Mouse (Mus musculus) MEL (cell line): ENCODE data around the gene Fam189b. TPM values are rescaled to one million over a fixed set of nuclear protein-coding genes. Genes with fewer than 3 reads are reported as not detected.

ENCODE experiments used
- DNase-seq: peaks from one replicate; pipeline ENCODE4 v3.0.0; 2011; ENCODE audit warnings: low read depth, low spot score
- H3K27ac ChIP-seq: 2 replicates; pipeline ENCODE4 v1.5.1; 2012; ENCODE audit warnings: low read depth, mild to moderate bottlenecking, control low read depth, low read length, moderate library complexity; ENCODE audit not compliant: control insufficient read depth
- H3K27me3 ChIP-seq, 2 experiments: fragments of 150-350 bp in 1 of 2; sonication (generic) in 1 of 2; 2 replicates each; pipeline ENCODE4 v1.6.1; 2012; ENCODE audit warnings: low read length in 2 of 2, mild to moderate bottlenecking in 2 of 2, improper control_type of control experiment in 1 of 2, moderate library complexity in 1 of 2; ENCODE audit not compliant: insufficient read depth in 2 of 2, control insufficient read depth in 1 of 2
- H3K36me3 ChIP-seq, 2 experiments: 2 replicates each; pipeline ENCODE4 v1.6.1; 2012 to 2014; ENCODE audit warnings: low read length in 2 of 2, improper control_type of control experiment in 1 of 2, inconsistent platforms in 1 of 2, mild to moderate bottlenecking in 1 of 2; ENCODE audit not compliant: insufficient read depth in 2 of 2, control insufficient read depth in 1 of 2
- H3K4me1 ChIP-seq, 2 experiments: fragments of 150-350 bp in 1 of 2; sonication (generic) in 1 of 2; 2 replicates each; pipeline ENCODE4 v1.6.1; 2012; ENCODE audit warnings: low read length in 2 of 2, improper control_type of control experiment in 1 of 2, mild to moderate bottlenecking in 1 of 2; ENCODE audit not compliant: insufficient read depth in 2 of 2, control insufficient read depth in 1 of 2
- H3K4me3 ChIP-seq, 2 experiments: fragments of 150-350 bp in 1 of 2; sonication (generic) in 1 of 2; 2 replicates each; pipeline ENCODE4 v1.5.1; 2012; ENCODE audit warnings: low read depth in 2 of 2, low read length in 2 of 2, mild to moderate bottlenecking in 2 of 2, moderate library complexity in 2 of 2, control low read depth in 1 of 2, improper control_type of control experiment in 1 of 2; ENCODE audit not compliant: control insufficient read depth in 1 of 2, insufficient read depth in 1 of 2
- H3K79me2 ChIP-seq: 2 replicates; pipeline ENCODE4 v1.6.1; 2012; ENCODE audit warnings: mild to moderate bottlenecking, low read length, moderate library complexity; ENCODE audit not compliant: control insufficient read depth, poor library complexity, insufficient read depth
- H3K9ac ChIP-seq: 2 replicates; pipeline ENCODE4 v1.6.1; 2012; ENCODE audit warnings: low read depth, mild to moderate bottlenecking, control low read depth, low read length, moderate library complexity; ENCODE audit not compliant: control insufficient read depth, poor library complexity, severe bottlenecking
- H3K9me3 ChIP-seq: fragments of 150-350 bp; sonication (generic); replicated peaks from 2 replicates; pipeline ENCODE4 v1.6.1; 2012; ENCODE audit warnings: mild to moderate bottlenecking, low read length, improper control_type of control experiment, moderate library complexity; ENCODE audit not compliant: insufficient read depth
- BHLHE40 ChIP-seq: IDR thresholded peaks from 2 replicates; pipeline ENCODE4 v1.6.1; 2012; ENCODE audit warnings: low read depth, mild to moderate bottlenecking, inconsistent platforms, low read length, improper control_type of control experiment, borderline replicate concordance
- CHD1 ChIP-seq: IDR thresholded peaks from 2 replicates; pipeline ENCODE4 v1.6.1; 2012; ENCODE audit warnings: low read depth, mild to moderate bottlenecking, inconsistent platforms, low read length, improper control_type of control experiment
- CTCF ChIP-seq, 3 experiments: IDR thresholded peaks in 2 of 3; conservative IDR thresholded peaks in 1 of 3; 2 replicates each; pipeline ENCODE4 v1.5.1; 2011 to 2012; ENCODE audit warnings: low read length in 3 of 3, low read depth in 2 of 3, mild to moderate bottlenecking in 2 of 3, improper control_type of control experiment in 1 of 3, inconsistent platforms in 1 of 3, mixed read lengths in 1 of 3, moderate library complexity in 1 of 3; ENCODE audit not compliant: control insufficient read depth in 1 of 3, insufficient read depth in 1 of 3, poor library complexity in 1 of 3, severe bottlenecking in 1 of 3
- E2F4 ChIP-seq: IDR thresholded peaks from 2 replicates; pipeline ENCODE4 v1.6.1; 2011; ENCODE audit warnings: low read depth, low read length, improper control_type of control experiment, borderline replicate concordance
- ETS1 ChIP-seq: IDR thresholded peaks from 2 replicates; pipeline ENCODE4 v1.6.1; 2012; ENCODE audit warnings: low read depth, mild to moderate bottlenecking, inconsistent platforms, low read length, improper control_type of control experiment, moderate library complexity
- GATA1 ChIP-seq: IDR thresholded peaks from 2 replicates; pipeline ENCODE4 v1.6.1; 2011; ENCODE audit warnings: low read depth, low read length, improper control_type of control experiment
- KAT2A ChIP-seq: conservative IDR thresholded peaks from 2 replicates; pipeline ENCODE4 v1.6.1; 2012; ENCODE audit warnings: low read depth, low read length, improper control_type of control experiment, inconsistent platforms
- MAFK ChIP-seq: IDR thresholded peaks from 2 replicates; pipeline ENCODE4 v1.6.1; 2011; ENCODE audit warnings: low read depth, mild to moderate bottlenecking, low read length, improper control_type of control experiment, borderline replicate concordance
- MAZ ChIP-seq: IDR thresholded peaks from 2 replicates; pipeline ENCODE4 v1.6.1; 2012; ENCODE audit warnings: low read depth, mild to moderate bottlenecking, inconsistent platforms, low read length, improper control_type of control experiment
- MXI1 ChIP-seq: IDR thresholded peaks from 2 replicates; pipeline ENCODE4 v1.6.1; 2011; ENCODE audit warnings: mild to moderate bottlenecking, low read depth, low read length, improper control_type of control experiment
- NELFE ChIP-seq: IDR thresholded peaks from 2 replicates; pipeline ENCODE4 v1.6.1; 2011; ENCODE audit warnings: low read depth, low read length, improper control_type of control experiment
- POLR2AphosphoS2 ChIP-seq: IDR thresholded peaks from 2 replicates; pipeline ENCODE4 v1.6.1; 2011; ENCODE audit warnings: low read length, improper control_type of control experiment
- POLR2AphosphoS5 ChIP-seq: IDR thresholded peaks from 2 replicates; pipeline ENCODE4 v1.6.1; 2012; ENCODE audit warnings: low read depth, borderline replicate concordance, mild to moderate bottlenecking, inconsistent platforms, low read length, moderate library complexity, mixed read lengths
- RAD21 ChIP-seq: IDR thresholded peaks from 2 replicates; pipeline ENCODE4 v1.6.1; 2011; ENCODE audit warnings: mild to moderate bottlenecking, low read depth, low read length, improper control_type of control experiment
- TBP ChIP-seq: IDR thresholded peaks from 2 replicates; pipeline ENCODE4 v1.8.0; 2011; ENCODE audit warnings: low read depth, low read length, improper control_type of control experiment
- TCF12 ChIP-seq: IDR thresholded peaks from 2 replicates; pipeline ENCODE4 v1.6.1; 2014; ENCODE audit warnings: low read depth, mild to moderate bottlenecking, inconsistent platforms, low read length, improper control_type of control experiment, moderate library complexity
- UBTF ChIP-seq: IDR thresholded peaks from 2 replicates; pipeline ENCODE4 v1.6.1; 2012; ENCODE audit warnings: low read depth, mild to moderate bottlenecking, inconsistent platforms, low read length, improper control_type of control experiment, moderate library complexity, borderline replicate concordance; ENCODE audit not compliant: insufficient read depth
- USF2 ChIP-seq, 2 experiments: IDR thresholded peaks; 2 replicates each; pipeline ENCODE4 v1.6.1; 2011 to 2012; ENCODE audit warnings: improper control_type of control experiment in 2 of 2, low read length in 2 of 2, borderline replicate concordance in 1 of 2, inconsistent platforms in 1 of 2, low read depth in 1 of 2, mild to moderate bottlenecking in 1 of 2; ENCODE audit not compliant: insufficient read depth in 1 of 2
- ZC3H11A ChIP-seq: IDR thresholded peaks from 2 replicates; pipeline ENCODE4 v1.6.1; 2012; ENCODE audit warnings: low read depth, mild to moderate bottlenecking, inconsistent platforms, low read length, improper control_type of control experiment
- ZKSCAN1 ChIP-seq: IDR thresholded peaks from 2 replicates; pipeline ENCODE4 v1.6.1; 2012; ENCODE audit warnings: low read depth, mild to moderate bottlenecking, inconsistent platforms, low read length, improper control_type of control experiment, moderate library complexity
- polyA plus RNA-seq, 2 experiments: library from polyadenylated mRNA; stranded (reverse) in 1 of 2; unstranded in 1 of 2; fragments of >175 nt in 1 of 2; fragments of >200 nt in 1 of 2; gene quantifications; 2 replicates each; pipeline versions ENCODE4 v1.2.1 to v1.2.4; 2012; ENCODE audit warnings: low replicate concordance in 2 of 2, low read depth in 1 of 2; ENCODE audit not compliant: insufficient read length in 2 of 2, insufficient read depth in 1 of 2, missing spikeins in 1 of 2
- total RNA-seq: library from RNA; depleted of rRNA; stranded (reverse); fragments of 300-350 nt; gene quantifications from 2 replicates; pipeline ENCODE4 v1.2.3, GENCODE M21; 2012

The Fam189b gene
- total and polyA plus RNA-seq, 3 experiments = 7.0 to 35.3 TPM; not detected in 1

DNA sequence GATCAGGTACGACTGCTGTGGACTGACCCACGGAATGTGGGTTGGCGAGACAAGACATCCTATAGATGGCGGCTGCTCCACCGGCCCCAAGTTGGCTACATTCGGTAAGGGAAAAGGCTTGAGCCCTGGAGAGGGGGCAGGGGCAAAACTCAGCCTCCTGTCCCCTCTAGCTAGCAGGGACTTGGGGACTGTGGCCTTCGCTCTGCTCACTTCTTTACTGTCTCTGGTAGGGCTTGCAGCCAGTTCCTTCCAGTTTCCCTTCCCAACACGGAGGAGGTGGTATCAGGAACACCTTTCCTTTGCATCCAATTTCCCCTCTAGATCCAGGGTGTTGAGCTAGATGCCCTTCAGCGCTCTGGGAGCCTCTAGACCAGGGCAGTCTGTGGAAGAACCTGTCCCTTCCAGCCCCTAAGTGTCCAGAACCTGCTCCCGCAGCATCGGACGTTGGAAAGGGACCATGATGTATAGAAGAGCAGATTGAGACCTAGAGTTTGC is 42.4 kb downstream of the Fam189b start:
- TF ChIP-seq GATA1 = no peak
- no peak for TF ChIP-seq KAT2A
- TF ChIP-seq NELFE = no peak
- TF ChIP-seq MAFK = no peak
- TF ChIP-seq CTCF (IDR thresholded peaks at IDR 0.05 in 2 of 3, conservative IDR thresholded peaks at IDR 0.05 in 1 of 3; ENCODE audit: control insufficient read depth in 1 of 3, insufficient read depth in 1 of 3, low read depth in 2 of 3, low read length in 3 of 3, poor library complexity in 1 of 3, severe bottlenecking in 1 of 3) = no peak
- TF ChIP-seq ZC3H11A = no peak
- no peak for TF ChIP-seq POLR2AphosphoS2
- TF ChIP-seq BHLHE40 = no peak
- TF ChIP-seq CHD1 = no peak
- TF ChIP-seq POLR2AphosphoS5 = no peak
- TF ChIP-seq RAD21 = no peak
- no peak for TF ChIP-seq TCF12
- no peak for TF ChIP-seq ZKSCAN1
- no peak for TF ChIP-seq TBP
- no peak for TF ChIP-seq UBTF
- no peak for TF ChIP-seq ETS1
- no peak for TF ChIP-seq USF2 (IDR thresholded peaks at IDR 0.05; ENCODE audit: borderline replicate concordance in 1 of 2, insufficient read depth in 1 of 2, low read depth in 1 of 2, low read length in 2 of 2)
- TF ChIP-seq MAZ = no peak
- no peak for TF ChIP-seq E2F4
- TF ChIP-seq MXI1 = no peak
- no peaks in the 10 kb centered on the region for H3K79me2 ChIP-seq
- H3K27me3 ChIP-seq = no peaks in the 10 kb centered on the region
- no peak overlapping the region for H3K4me3 ChIP-seq
- H3K9me3 ChIP-seq = no peaks in the 10 kb centered on the region
- peaks cover 2 to 8% of the 10 kb centered on the region in 2 experiments; a peak in 3 of 4 replicates for H3K4me1 ChIP-seq
- DNase-seq = no peak
- no peak overlapping the region for H3K9ac ChIP-seq
- H3K27ac ChIP-seq = no peak overlapping the region
- peaks cover 0 to 2% of the 10 kb centered on the region in 2 experiments; a peak in 1 of 4 replicates for H3K36me3 ChIP-seq

GRCm38 (mm10) chr3:89225918-89226317 is 43.0 kb downstream of the Fam189b start:
- Histone ChIP-seq H3K27me3 (no peaks in the 10 kb centered on the region), H3K4me3 (no peak overlapping the region), H3K36me3 (peaks cover 0 to 2% of the 10 kb centered on the region in 2 experiments; a peak in 1 of 4 replicates), H3K79me2 (no peaks in the 10 kb centered on the region), H3K4me1 (peaks cover 2 to 8% of the 10 kb centered on the region in 2 experiments; a peak in 3 of 4 replicates), H3K27ac (no peak overlapping the region), H3K9ac (no peak overlapping the region), H3K9me3 (no peaks in the 10 kb centered on the region)
- DNase-seq = no peak
- TF ChIP-seq GATA1 (no peak), RAD21 (no peak), USF2 (IDR thresholded peaks at IDR 0.05; ENCODE audit: borderline replicate concordance in 1 of 2, insufficient read depth in 1 of 2, low read depth in 1 of 2, low read length in 2 of 2) (no peak)
